Mouse (Mus musculus) myocyte (in vitro differentiated cells): Measurements from ENCODE around the gene Tiam2. TPM values are rescaled to one million over a fixed set of nuclear protein-coding genes. Genes with fewer than 3 reads are reported as not detected.

Experiments used
- H3K27me3 ChIP-seq: one replicate; pipeline ENCODE4 v1.6.1; 2011; ENCODE audit not compliant: control insufficient read depth, insufficient read depth, insufficient read length
- H3K36me3 ChIP-seq: one replicate; pipeline ENCODE4 v1.6.1; 2011; ENCODE audit not compliant: control insufficient read depth, insufficient read depth
- H3K4me2 ChIP-seq: one replicate; pipeline ENCODE4 v1.6.1; 2011; ENCODE audit warnings: low read depth, control low read depth
- H3K4me3 ChIP-seq: one replicate; pipeline ENCODE4 v1.5.1; 2011; ENCODE audit warnings: mild to moderate bottlenecking, control low read depth, moderate library complexity
- H3K79me2 ChIP-seq: one replicate; pipeline ENCODE4 v1.6.1; 2011; ENCODE audit not compliant: control insufficient read depth, insufficient read depth
- H3ac ChIP-seq: one replicate; pipeline ENCODE4 v1.6.1; 2011; ENCODE audit not compliant: control insufficient read depth, insufficient read length
- CEBPB ChIP-seq: IDR thresholded peaks from 2 replicates; pipeline ENCODE4 v1.6.1; 2011; ENCODE audit warnings: mild to moderate bottlenecking, moderate library complexity; ENCODE audit not compliant: poor library complexity, insufficient read depth, severe bottlenecking
- E2F4 ChIP-seq: IDR thresholded peaks from one replicate; pipeline ENCODE4 v1.6.1; 2011; ENCODE audit warnings: mild to moderate bottlenecking, control low read depth, moderate library complexity; ENCODE audit not compliant: insufficient read depth
- MAX ChIP-seq: IDR thresholded peaks from one replicate; pipeline ENCODE4 v1.6.1; 2011; ENCODE audit warnings: low read depth, mild to moderate bottlenecking, control low read depth
- MYOD1 ChIP-seq, 3 experiments: IDR thresholded peaks; one replicate each; pipeline ENCODE4 v1.6.1; 2011; ENCODE audit warnings: control low read depth in 2 of 3, low read depth in 2 of 3, mild to moderate bottlenecking in 2 of 3, moderate library complexity in 1 of 3; ENCODE audit not compliant: insufficient read length in 2 of 3, control insufficient read depth in 1 of 3
- MYOG ChIP-seq, 3 experiments: IDR thresholded peaks; one replicate each; pipeline ENCODE4 v1.6.1; 2011; ENCODE audit warnings: control low read depth in 2 of 3, low read depth in 2 of 3, mild to moderate bottlenecking in 2 of 3; ENCODE audit not compliant: insufficient read length in 2 of 3, control insufficient read depth in 1 of 3, insufficient read depth in 1 of 3
- POLR2A ChIP-seq: IDR thresholded peaks from one replicate; pipeline ENCODE4 v1.6.1; 2011; ENCODE audit warnings: low read depth, mild to moderate bottlenecking, control low read depth, moderate library complexity; ENCODE audit not compliant: insufficient read length
- POLR2AphosphoS2 ChIP-seq: IDR thresholded peaks from one replicate; pipeline ENCODE4 v1.6.1; 2011; ENCODE audit warnings: low read depth, control low read depth; ENCODE audit not compliant: insufficient read length
- REST ChIP-seq: IDR thresholded peaks from one replicate; pipeline ENCODE4 v1.6.1; 2011; ENCODE audit warnings: mild to moderate bottlenecking, control low read depth, moderate library complexity; ENCODE audit not compliant: insufficient read depth, insufficient read length
- SRF ChIP-seq: IDR thresholded peaks from one replicate; pipeline ENCODE4 v1.6.1; 2011; ENCODE audit warnings: low read depth; ENCODE audit not compliant: control insufficient read depth, insufficient read length
- TCF12 ChIP-seq: IDR thresholded peaks from one replicate; pipeline ENCODE4 v1.6.1; 2011; ENCODE audit warnings: mild to moderate bottlenecking, control low read depth; ENCODE audit not compliant: poor library complexity, insufficient read depth, severe bottlenecking
- TCF3 ChIP-seq: IDR thresholded peaks from one replicate; pipeline ENCODE4 v1.6.1; 2011; ENCODE audit warnings: low read depth, control low read depth; ENCODE audit not compliant: insufficient read length
- USF1 ChIP-seq: IDR thresholded peaks from one replicate; pipeline ENCODE4 v1.6.1; 2011; ENCODE audit warnings: low read depth, mild to moderate bottlenecking, control low read depth, moderate library complexity
- polyA plus RNA-seq: library from polyadenylated mRNA; unstranded; fragments of >200 nt; fragmentation: generic; extraction: Trizol; gene quantifications from one replicate; pipeline ENCODE4 v1.2.1, GENCODE M21; 2012; ENCODE audit warnings: missing spikeins

Tiam2 gene
- polyA plus RNA-seq, 1 experiment = 7.8 TPM

GRCm38 (mm10) chr17:3505711-3506110 is 179.3 kb downstream of the Tiam2 start:
- Histone ChIP-seq H3K27me3 (no peaks in the 10 kb centered on the region), H3K4me3 (no peak overlapping the region), H3K4me2 (no peak overlapping the region), H3K79me2 (no peaks in the 10 kb centered on the region), H3K36me3 (peaks cover 35% of the 10 kb centered on the region), H3ac (no peak overlapping the region)
- no peak for TF ChIP-seq REST
- no peak for TF ChIP-seq MYOG (IDR thresholded peaks at IDR 0.05; ENCODE audit: control insufficient read depth in 1 of 3, insufficient read depth in 1 of 3, insufficient read length in 2 of 3, low read depth in 2 of 3)
- no peak for TF ChIP-seq E2F4
- TF ChIP-seq MAX = no peak
- TF ChIP-seq USF1 = no peak
- TF ChIP-seq CEBPB = no peak
- no peak for TF ChIP-seq POLR2A
- no peak for TF ChIP-seq TCF12
- TF ChIP-seq SRF = no peak
- TF ChIP-seq POLR2AphosphoS2 = no peak
- TF ChIP-seq MYOD1 (IDR thresholded peaks at IDR 0.05; ENCODE audit: control insufficient read depth in 1 of 3, insufficient read length in 2 of 3, low read depth in 2 of 3) = no peak
- TF ChIP-seq TCF3 = no peak

GRCm38 (mm10) chr17:3506508-3506907 is 180.1 kb downstream of the Tiam2 start:
- no peak overlapping the region for H3K4me3 ChIP-seq
- TF ChIP-seq CEBPB (no peak), REST (no peak), MYOG (IDR thresholded peaks at IDR 0.05; ENCODE audit: control insufficient read depth in 1 of 3, insufficient read depth in 1 of 3, insufficient read length in 2 of 3, low read depth in 2 of 3) (no peak), TCF12 (no peak), TCF3 (no peak), USF1 (no peak), E2F4 (no peak), POLR2AphosphoS2 (no peak), MYOD1 (IDR thresholded peaks at IDR 0.05; ENCODE audit: control insufficient read depth in 1 of 3, insufficient read length in 2 of 3, low read depth in 2 of 3) (no peak), SRF (no peak), POLR2A (no peak), MAX (no peak)
- H3K36me3 ChIP-seq = peaks cover 39% of the 10 kb centered on the region
- H3K27me3 ChIP-seq = no peaks in the 10 kb centered on the region
- H3K79me2 ChIP-seq = no peaks in the 10 kb centered on the region
- H3ac ChIP-seq = no peak overlapping the region
- H3K4me2 ChIP-seq = no peak overlapping the region

GRCm38 (mm10) chr17:3509841-3510240 is 183.5 kb downstream of the Tiam2 start:
- no peak overlapping the region for H3K4me3 ChIP-seq
- TF ChIP-seq MAX (no peak), MYOD1 (IDR thresholded peaks at IDR 0.05; ENCODE audit: control insufficient read depth in 1 of 3, insufficient read length in 2 of 3, low read depth in 2 of 3) (no peak), POLR2A (no peak), POLR2AphosphoS2 (no peak), REST (no peak), TCF12 (no peak), E2F4 (no peak), MYOG (IDR thresholded peaks at IDR 0.05; ENCODE audit: control insufficient read depth in 1 of 3, insufficient read depth in 1 of 3, insufficient read length in 2 of 3, low read depth in 2 of 3) (no peak), TCF3 (no peak), CEBPB (no peak), USF1 (no peak), SRF (no peak)
- no peaks in the 10 kb centered on the region for H3K27me3 ChIP-seq
- H3ac ChIP-seq = no peak overlapping the region
- no peak overlapping the region for H3K4me2 ChIP-seq
- peaks cover 37% of the 10 kb centered on the region for H3K36me3 ChIP-seq
- H3K79me2 ChIP-seq = no peaks in the 10 kb centered on the region

- Histone ChIP-seq H3K4me3 (no peak overlapping the region), H3K36me3 (peaks cover 32% of the 10 kb centered on the region), H3K79me2 (no peaks in the 10 kb centered on the region), H3K27me3 (no peaks in the 10 kb centered on the region), H3ac (no peak overlapping the region), H3K4me2 (no peak overlapping the region)
- TF ChIP-seq USF1 (no peak), SRF (no peak), MYOD1 (IDR thresholded peaks at IDR 0.05; ENCODE audit: control insufficient read depth in 1 of 3, insufficient read length in 2 of 3, low read depth in 2 of 3) (no peak)
These were observed 187.9 kb downstream of the Tiam2 start for GRCm38 (mm10) chr17:3514316-3514715.

- Histone ChIP-seq H3K4me2 (no peak overlapping the region), H3K79me2 (no peaks in the 10 kb centered on the region), H3K27me3 (no peaks in the 10 kb centered on the region), H3K36me3 (peaks cover 25% of the 10 kb centered on the region), H3ac (no peak overlapping the region), H3K4me3 (no peak overlapping the region)
- TF ChIP-seq TCF3 = no peak
- TF ChIP-seq POLR2AphosphoS2 = no peak
- TF ChIP-seq USF1 = no peak
- TF ChIP-seq REST = no peak
- no peak for TF ChIP-seq MYOD1 (IDR thresholded peaks at IDR 0.05; ENCODE audit: control insufficient read depth in 1 of 3, insufficient read length in 2 of 3, low read depth in 2 of 3)
- no peak for TF ChIP-seq E2F4
- no peak for TF ChIP-seq SRF
- TF ChIP-seq TCF12 = no peak
- TF ChIP-seq MAX = no peak
- TF ChIP-seq CEBPB = no peak
- no peak for TF ChIP-seq MYOG (IDR thresholded peaks at IDR 0.05; ENCODE audit: control insufficient read depth in 1 of 3, insufficient read depth in 1 of 3, insufficient read length in 2 of 3, low read depth in 2 of 3)
- no peak for TF ChIP-seq POLR2A
These were observed 189.5 kb downstream of the Tiam2 start for GRCm38 (mm10) chr17:3515851-3516250.
